Mouse (Mus musculus): Measurements from ENCODE around the gene Cops7b. TPM values are rescaled to one million over a fixed set of nuclear protein-coding genes. Genes with fewer than 3 reads are reported as not detected.

Cops7b gene
- total and polyA plus RNA-seq, 3 experiments, result 36.0 to 64.8 TPM; not detected in 1

DNA sequence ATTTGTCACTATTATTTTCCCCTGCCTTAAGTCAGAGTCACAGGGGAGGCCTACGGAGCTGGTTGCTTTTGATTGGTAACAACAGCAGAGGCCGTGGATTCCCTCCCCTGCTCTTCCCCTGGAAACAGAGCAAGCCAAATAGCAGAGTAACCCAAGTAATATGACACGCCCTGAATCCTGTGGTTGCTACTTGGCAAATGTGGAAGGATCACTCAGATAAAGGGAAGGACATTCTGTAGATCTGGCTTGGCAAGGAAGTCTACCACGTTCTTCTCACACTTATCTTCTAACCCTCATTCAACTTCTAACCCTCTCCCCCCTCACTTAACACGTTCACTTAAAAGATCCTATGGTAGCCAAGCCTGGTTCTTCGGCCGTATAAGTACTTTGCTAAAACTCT is 24.8 kb upstream of the Cops7b start:
- Histone ChIP-seq H3K79me2 (ENCODE audit: control insufficient read depth, insufficient read depth, low read length, poor library complexity) (no peaks in the 10 kb centered on the region), H3K36me3 (ENCODE audit: control insufficient read depth in 1 of 2, insufficient read depth in 2 of 2, low read length in 2 of 2) (peaks cover 12 to 51% of the 10 kb centered on the region in 2 experiments), H3K4me1 (ENCODE audit: control insufficient read depth in 1 of 2, insufficient read depth in 2 of 2, low read length in 2 of 2) (peaks cover 40 to 42% of the 10 kb centered on the region in 2 experiments), H3K4me3 (ENCODE audit: control insufficient read depth in 1 of 2, insufficient read depth in 1 of 2, low read depth in 2 of 2, low read length in 2 of 2) (peak overlapping the region; percentile 24 to 54), H3K27me3 (ENCODE audit: control insufficient read depth in 1 of 2, insufficient read depth in 2 of 2, low read length in 2 of 2) (no peaks in the 10 kb centered on the region), H3K27ac (ENCODE audit: control insufficient read depth, low read depth, low read length) (peak overlapping the region; percentile 92), H3K9ac (ENCODE audit: control insufficient read depth, low read depth, low read length, poor library complexity, severe bottlenecking) (peak overlapping the region; percentile 54), H3K9me3 (replicated peaks; ENCODE audit: insufficient read depth, low read length) (no peaks in the 10 kb centered on the region)
- peak; percentile 97 for DNase-seq (ENCODE audit: low read depth, low spot score)
- TF ChIP-seq ZKSCAN1 (IDR thresholded peaks at IDR 0.05; ENCODE audit: low read depth, low read length) (no peak), MYC (IDR thresholded peaks at IDR 0.05; ENCODE audit: low read depth, low read length) (peak; percentile 91), POLR2AphosphoS5 (IDR thresholded peaks at IDR 0.05; ENCODE audit: borderline replicate concordance, low read depth, low read length) (no peak), TAL1 (IDR thresholded peaks at IDR 0.05; ENCODE audit: low read length) (peak; percentile 59), CHD2 (IDR thresholded peaks at IDR 0.05; ENCODE audit: low read length) (peak; percentile 9; the same call in 1 of the 2 replicates), HCFC1 (IDR thresholded peaks at IDR 0.05; ENCODE audit: low read depth, low read length) (0 out of 2 replicates have a peak, but pooled peaks have one; percentile 31), UBTF (IDR thresholded peaks at IDR 0.05; ENCODE audit: borderline replicate concordance, insufficient read depth, low read depth, low read length) (no peak), EP300 (IDR thresholded peaks at IDR 0.05; ENCODE audit: low read depth in 1 of 2, low read length in 2 of 2) (peak; percentile 71 to 83), ELF1 (IDR thresholded peaks at IDR 0.05; ENCODE audit: low read depth, low read length) (no peak), MXI1 (IDR thresholded peaks at IDR 0.05; ENCODE audit: low read depth, low read length) (peak; percentile 81), CTCF (IDR thresholded peaks at IDR 0.05 in 2 of 3, conservative IDR thresholded peaks at IDR 0.05 in 1 of 3; ENCODE audit: control insufficient read depth in 1 of 3, insufficient read depth in 1 of 3, low read depth in 2 of 3, low read length in 3 of 3, poor library complexity in 1 of 3, severe bottlenecking in 1 of 3) (no peak), ZNF384 (IDR thresholded peaks at IDR 0.05; ENCODE audit: low read depth, low read length) (no peak), RCOR1 (IDR thresholded peaks at IDR 0.05; ENCODE audit: low read depth, low read length) (peak; percentile 78; the same call in 1 of the 2 replicates), GABPA (IDR thresholded peaks at IDR 0.05; ENCODE audit: low read depth, low read length) (no peak), USF2 (IDR thresholded peaks at IDR 0.05; ENCODE audit: borderline replicate concordance in 1 of 2, insufficient read depth in 1 of 2, low read depth in 1 of 2, low read length in 2 of 2) (no peak), GATA1 (IDR thresholded peaks at IDR 0.05; ENCODE audit: low read depth, low read length) (peak; percentile 71), MYB (IDR thresholded peaks at IDR 0.05; ENCODE audit: low read depth, low read length) (no peak), MAX (IDR thresholded peaks at IDR 0.05; ENCODE audit: low read length) (peak; percentile 77), TCF12 (IDR thresholded peaks at IDR 0.05; ENCODE audit: low read depth, low read length) (peak; percentile 75), SMC3 (IDR thresholded peaks at IDR 0.05; ENCODE audit: low read depth, low read length) (no peak), TBP (IDR thresholded peaks at IDR 0.05; ENCODE audit: low read depth, low read length) (peak; percentile 57; the same call in 1 of the 2 replicates), ZMIZ1 (IDR thresholded peaks at IDR 0.05; ENCODE audit: low read depth, low read length) (no peak), E2F4 (IDR thresholded peaks at IDR 0.05; ENCODE audit: borderline replicate concordance, low read depth, low read length) (no peak), JUND (IDR thresholded peaks at IDR 0.05; ENCODE audit: low read depth, low read length) (no peak), RAD21 (IDR thresholded peaks at IDR 0.05; ENCODE audit: low read depth, low read length) (no peak), NELFE (IDR thresholded peaks at IDR 0.05; ENCODE audit: low read depth, low read length) (no peak; the same call in 1 of the 2 replicates), ETS1 (IDR thresholded peaks at IDR 0.05; ENCODE audit: low read depth, low read length) (peak; percentile 88), BHLHE40 (IDR thresholded peaks at IDR 0.05; ENCODE audit: borderline replicate concordance, low read depth, low read length) (peak; percentile 80; the same call in 1 of the 2 replicates), MAFK (IDR thresholded peaks at IDR 0.05; ENCODE audit: borderline replicate concordance, low read depth, low read length) (no peak), KAT2A (conservative IDR thresholded peaks at IDR 0.05; ENCODE audit: low read depth, low read length) (0 out of 2 replicates have a peak, but pooled peaks have one; percentile 20), NRF1 (IDR thresholded peaks at IDR 0.05; ENCODE audit: insufficient read depth, low read depth, low read length, poor library complexity, severe bottlenecking) (no peak), USF1 (IDR thresholded peaks at IDR 0.05; ENCODE audit: low read depth, low read length) (0 out of 2 replicates have a peak, but pooled peaks have one; percentile 7), SIN3A (IDR thresholded peaks at IDR 0.05; ENCODE audit: low read length) (peak; percentile 92), ZC3H11A (IDR thresholded peaks at IDR 0.05; ENCODE audit: low read depth, low read length) (no peak; the same call in 1 of the 2 replicates), MEF2A (IDR thresholded peaks at IDR 0.05; ENCODE audit: extremely low read depth, insufficient replicate concordance, low read depth, low read length, poor library complexity, severe bottlenecking) (no peak), CHD1 (IDR thresholded peaks at IDR 0.05; ENCODE audit: low read depth, low read length) (no peak), POLR2AphosphoS2 (IDR thresholded peaks at IDR 0.05; ENCODE audit: low read length) (no peak)
